Mouse (Mus musculus): ENCODE results near the gene Ush2a.

GRCm38 (mm10) chr1:188464653-188465052 is 202.8 kb downstream of the Ush2a start:
- TF ChIP-seq CTCF (IDR thresholded peaks at IDR 0.05; ENCODE audit: low read depth, low read length) (no peak), POLR2A (IDR thresholded peaks at IDR 0.05; ENCODE audit: extremely low read depth, insufficient read depth, low read length) (no peak)
